Mouse (Mus musculus) olfactory bulb, adult 2 months (tissue): Measurements from ENCODE around the gene Srd5a1. TPM values are rescaled to one million over a fixed set of nuclear protein-coding genes. Genes with fewer than 3 reads are reported as not detected.

Source experiments
- H3K27ac ChIP-seq: fragments of 200-500 bp; 2 replicates; pipeline ENCODE4 v1.5.1; 2012; ENCODE audit warnings: low read depth, low read length; ENCODE audit not compliant: insufficient read depth
- H3K4me1 ChIP-seq: fragments of 200-500 bp; 2 replicates; pipeline ENCODE4 v1.6.1; 2012; ENCODE audit warnings: low read length; ENCODE audit not compliant: control insufficient read depth, insufficient read depth
- H3K4me3 ChIP-seq: fragments of 200-500 bp; 2 replicates; pipeline ENCODE4 v1.5.1; 2012; ENCODE audit warnings: mild to moderate bottlenecking, low read depth, low read length, moderate library complexity; ENCODE audit not compliant: insufficient read depth
- CTCF ChIP-seq: fragments of 200-500 bp; IDR thresholded peaks from 2 replicates; pipeline ENCODE4 v1.5.1; 2012; ENCODE audit warnings: low read depth, mild to moderate bottlenecking, low read length, moderate library complexity; ENCODE audit not compliant: insufficient read depth
- POLR2A ChIP-seq: fragments of 200-500 bp; IDR thresholded peaks from 2 replicates; pipeline ENCODE4 v1.6.1; 2012; ENCODE audit warnings: mild to moderate bottlenecking, low read depth, low read length, moderate library complexity; ENCODE audit not compliant: insufficient read depth
- WGBS: fragments of 180-500 bp; shearing (Covaris S2); methylation state at CpG from one replicate; pipeline ENCODE4 v1.1.7; 2018; 5-methylcytosine and 5-hydroxymethylcytosine counted together
- polyA plus RNA-seq: library from polyadenylated mRNA; stranded (reverse); fragments of >200 nt; gene quantifications from 2 replicates; pipeline ENCODE4 v1.2.4, GENCODE M21; 2012; ENCODE audit warnings: low replicate concordance; ENCODE audit not compliant: missing spikeins, insufficient read depth, insufficient read length

The Srd5a1 gene
- polyA plus RNA-seq, 1 experiment, result not detected

GRCm38 (mm10) chr13:69550831-69551230, 60.4 kb downstream of the Srd5a1 start:
- Histone ChIP-seq H3K4me3 (no peak overlapping the region), H3K4me1 (no peaks in the 10 kb centered on the region), H3K27ac (no peak overlapping the region)
- TF ChIP-seq CTCF (no peak), POLR2A (no peak)
- WGBS, result 94% methylated on average over 2 of the region's 2 CpGs

- no peaks in the 10 kb centered on the region for H3K4me1 ChIP-seq
- no peak for TF ChIP-seq POLR2A
- no peak for TF ChIP-seq CTCF
- H3K27ac ChIP-seq, result no peak overlapping the region
- WGBS, result 58% methylated on average over 8 of the region's 8 CpGs
- H3K4me3 ChIP-seq, result no peak overlapping the region
Measured at GRCm38 (mm10) chr13:69549980-69550379, 61.3 kb downstream of the Srd5a1 start.

- H3K27ac ChIP-seq, result no peak overlapping the region
- H3K4me1 ChIP-seq, result peaks cover 14% of the 10 kb centered on the region
- H3K4me3 ChIP-seq, result no peak overlapping the region
- TF ChIP-seq CTCF (no peak), POLR2A (no peak)
- WGBS, result 74% methylated on average over 16 of the region's 16 CpGs
Measured at GRCm38 (mm10) chr13:69547488-69548180, 63.6 kb downstream of the Srd5a1 start.

- H3K27ac ChIP-seq, result no peak overlapping the region
- H3K4me3 ChIP-seq, result no peak overlapping the region
- H3K4me1 ChIP-seq, result peaks cover 27% of the 10 kb centered on the region
- WGBS, result 40% methylated on average over 3 of the region's 3 CpGs
- TF ChIP-seq CTCF, result no peak
- no peak for TF ChIP-seq POLR2A
Measured at GRCm38 (mm10) chr13:69545019-69545418, 66.2 kb downstream of the Srd5a1 start.

- Histone ChIP-seq H3K4me3 (no peak overlapping the region), H3K27ac (no peak overlapping the region), H3K4me1 (peaks cover 27% of the 10 kb centered on the region)
- no peak for TF ChIP-seq POLR2A
- no peak for TF ChIP-seq CTCF
- 64% methylated on average over 12 of the region's 12 CpGs for WGBS
Measured at GRCm38 (mm10) chr13:69543595-69543994, 67.6 kb downstream of the Srd5a1 start.

GRCm38 (mm10) chr13:69542571-69543352, 68.5 kb downstream of the Srd5a1 start:
- TF ChIP-seq POLR2A (no peak), CTCF (no peak)
- no peak overlapping the region for H3K4me3 ChIP-seq
- 45% methylated on average over 17 of the region's 17 CpGs for WGBS
- H3K27ac ChIP-seq, result no peak overlapping the region
- peaks cover 27% of the 10 kb centered on the region for H3K4me1 ChIP-seq

- Histone ChIP-seq H3K4me1 (peaks cover 27% of the 10 kb centered on the region), H3K4me3 (no peak overlapping the region), H3K27ac (no peak overlapping the region)
- 39% methylated on average over 10 of the region's 10 CpGs for WGBS
- no peak for TF ChIP-seq POLR2A
- no peak for TF ChIP-seq CTCF
Measured at GRCm38 (mm10) chr13:69541776-69542175, 69.5 kb downstream of the Srd5a1 start.

- 67% methylated on average over 6 of the region's 6 CpGs for WGBS
- Histone ChIP-seq H3K4me1 (peaks cover 27% of the 10 kb centered on the region), H3K4me3 (no peak overlapping the region), H3K27ac (no peak overlapping the region)
- TF ChIP-seq POLR2A, result no peak
- no peak for TF ChIP-seq CTCF
Measured at GRCm38 (mm10) chr13:69541209-69541608, 70.0 kb downstream of the Srd5a1 start.

GRCm38 (mm10) chr13:69538327-69538726, 72.9 kb downstream of the Srd5a1 start:
- TF ChIP-seq CTCF, result no peak
- no peak for TF ChIP-seq POLR2A
- Histone ChIP-seq H3K4me3 (no peak overlapping the region), H3K27ac (no peak overlapping the region), H3K4me1 (peaks cover 20% of the 10 kb centered on the region)
- WGBS, result 45% methylated on average over 4 of the region's 4 CpGs
